Mouse (Mus musculus) forebrain, embryonic 15.5 days (tissue): ENCODE measurements around the gene Utp11. TPM values are rescaled to one million over a fixed set of nuclear protein-coding genes. Genes with fewer than 3 reads are reported as not detected.
A peak's percentile ranks its signal among the peaks of the same experiment; 100 is the strongest.

Experiments
- ATAC-seq: fragments of 200-750 bp; cut with Nextera tagmentation; replicated peaks from 2 replicates; pipeline ENCODE4 v1.8.0; 2017; ENCODE audit warnings: mild to moderate bottlenecking, moderate TSS enrichment, moderate library complexity
- H3K27ac ChIP-seq: fragments of 300-500 bp; sonication (generic); replicated peaks from 2 replicates; pipeline ENCODE4 v1.5.1; 2015; ENCODE audit warnings: mild to moderate bottlenecking, inconsistent platforms
- H3K27me3 ChIP-seq: fragments of 300-500 bp; sonication (generic); 2 replicates; pipeline ENCODE4 v1.6.1; 2015; ENCODE audit warnings: inconsistent platforms
- H3K36me3 ChIP-seq: fragments of 300-500 bp; sonication (generic); 2 replicates; pipeline ENCODE4 v1.6.1; 2015; ENCODE audit warnings: mild to moderate bottlenecking, inconsistent platforms
- H3K4me1 ChIP-seq: fragments of 300-500 bp; sonication (generic); 2 replicates; pipeline ENCODE4 v1.6.1; 2015; ENCODE audit warnings: inconsistent platforms
- H3K4me2 ChIP-seq: fragments of 300-500 bp; sonication (generic); replicated peaks from 2 replicates; pipeline ENCODE4 v1.6.1; 2015; ENCODE audit warnings: mild to moderate bottlenecking, inconsistent platforms
- H3K4me3 ChIP-seq: fragments of 300-500 bp; sonication (generic); 2 replicates; pipeline ENCODE4 v1.5.1; 2015; ENCODE audit warnings: mild to moderate bottlenecking, inconsistent platforms
- H3K9ac ChIP-seq: fragments of 300-500 bp; sonication (generic); replicated peaks from 2 replicates; pipeline ENCODE4 v1.6.1; 2015; ENCODE audit warnings: mild to moderate bottlenecking, inconsistent platforms
- H3K9me3 ChIP-seq: fragments of 300-500 bp; sonication (generic); 2 replicates; pipeline ENCODE4 v1.6.1; 2016; ENCODE audit warnings: inconsistent platforms
- WGBS: fragments of 180-500 bp; shearing (Covaris S2); methylation state at CpG from one replicate; pipeline ENCODE4 v1.1.7; 2015; ENCODE audit warnings: mixed read lengths; 5-methylcytosine and 5-hydroxymethylcytosine counted together
- polyA plus RNA-seq: library from polyadenylated mRNA; unstranded; fragments of >200 nt; fragmentation: Nextera tagmentation; extraction: Ambion mirVana; gene quantifications from 2 replicates; pipeline ENCODE4 v1.2.1, GENCODE M21; 2015

Gene Utp11
- polyA plus RNA-seq, 1 experiment from 2014 or later: 46.0 TPM

GRCm38 (mm10) chr4:124664185-124664584 lies 29.2 kb downstream of the Utp11 start:
- Histone ChIP-seq H3K4me3 (peak overlapping the region; percentile 9; the same call in 1 of the 2 replicates), H3K27me3 (peaks cover 35% of the 10 kb centered on the region), H3K36me3 (no peaks in the 10 kb centered on the region), H3K9ac (peak overlapping the region; percentile 8; the same call in 1 of the 2 replicates), H3K9me3 (no peaks in the 10 kb centered on the region), H3K27ac (peak overlapping the region; percentile 85), H3K4me1 (peaks cover 53% of the 10 kb centered on the region), H3K4me2 (peak overlapping the region; percentile 29)
- peak; percentile 51; the same call in 1 of the 2 replicates for ATAC-seq
- 24% methylated on average over 9 of the region's 9 CpGs for WGBS

- ATAC-seq: no peak
- Histone ChIP-seq H3K9me3 (no peaks in the 10 kb centered on the region), H3K36me3 (no peaks in the 10 kb centered on the region), H3K27me3 (peaks cover 43% of the 10 kb centered on the region), H3K4me2 (no peak overlapping the region), H3K9ac (no peak overlapping the region), H3K27ac (no peak overlapping the region), H3K4me1 (peaks cover 60% of the 10 kb centered on the region), H3K4me3 (no peak overlapping the region)
- WGBS: 57% methylated on average over 3 of the region's 3 CpGs
These were observed 30.4 kb downstream of the Utp11 start for GRCm38 (mm10) chr4:124663034-124663433.

- H3K4me3 ChIP-seq: peak overlapping the region; percentile 21
- H3K27ac ChIP-seq: no peak overlapping the region
- H3K4me2 ChIP-seq: peak overlapping the region; percentile 33
- peaks cover 36% of the 10 kb centered on the region for H3K27me3 ChIP-seq
- H3K9ac ChIP-seq: no peak overlapping the region
- no peaks in the 10 kb centered on the region for H3K36me3 ChIP-seq
- ATAC-seq: no peak
- peaks cover 72% of the 10 kb centered on the region for H3K4me1 ChIP-seq
- no peaks in the 10 kb centered on the region for H3K9me3 ChIP-seq
- 59% methylated on average over 3 of the region's 3 CpGs for WGBS
These were observed 32.8 kb downstream of the Utp11 start for GRCm38 (mm10) chr4:124660603-124661002.

- Histone ChIP-seq H3K4me3 (peak overlapping the region; percentile 77), H3K27ac (no peak overlapping the region), H3K4me1 (peaks cover 69% of the 10 kb centered on the region), H3K9me3 (no peaks in the 10 kb centered on the region), H3K36me3 (no peaks in the 10 kb centered on the region), H3K4me2 (peak overlapping the region; percentile 93), H3K27me3 (peaks cover 47% of the 10 kb centered on the region), H3K9ac (peak overlapping the region; percentile 60)
- ATAC-seq: no peak
- WGBS: under 1% methylated on average over 68 of the region's 68 CpGs
These were observed 33.9 kb downstream of the Utp11 start for GRCm38 (mm10) chr4:124659251-124660217.

- H3K36me3 ChIP-seq: no peaks in the 10 kb centered on the region
- H3K9me3 ChIP-seq: no peaks in the 10 kb centered on the region
- H3K4me3 ChIP-seq: peak overlapping the region; percentile 77
- H3K27me3 ChIP-seq: peaks cover 52% of the 10 kb centered on the region
- peak overlapping the region; percentile 93 for H3K4me2 ChIP-seq
- H3K9ac ChIP-seq: peak overlapping the region; percentile 60
- no peak for ATAC-seq
- under 1% methylated on average over 39 of the region's 39 CpGs for WGBS
- peaks cover 58% of the 10 kb centered on the region for H3K4me1 ChIP-seq
- H3K27ac ChIP-seq: peak overlapping the region; percentile 69
These were observed 35.0 kb downstream of the Utp11 start for GRCm38 (mm10) chr4:124658412-124658851.

- under 1% methylated on average over 54 of the region's 61 CpGs for WGBS
- peak overlapping the region; percentile 93 for H3K4me2 ChIP-seq
These were observed 35.6 kb downstream of the Utp11 start for GRCm38 (mm10) chr4:124657781-124658180.

GRCm38 (mm10) chr4:124656854-124657650 lies 36.3 kb downstream of the Utp11 start:
- H3K27ac ChIP-seq: peak overlapping the region; percentile 44
- H3K4me3 ChIP-seq: peak overlapping the region; percentile 77
- peak overlapping the region; percentile 60 for H3K9ac ChIP-seq
- peak overlapping the region; percentile 93 for H3K4me2 ChIP-seq
- WGBS: under 1% methylated on average over 87 of the region's 92 CpGs
- H3K36me3 ChIP-seq: no peaks in the 10 kb centered on the region
- no peaks in the 10 kb centered on the region for H3K9me3 ChIP-seq
- H3K27me3 ChIP-seq: peaks cover 46% of the 10 kb centered on the region
- peak; percentile 93 for ATAC-seq
- peaks cover 62% of the 10 kb centered on the region for H3K4me1 ChIP-seq

More at GRCm38 (mm10) chr4:124657781-124658180, 35.6 kb downstream of the Utp11 start:
- Histone ChIP-seq H3K4me3 (peak overlapping the region; percentile 77), H3K27ac (peak overlapping the region; percentile 69), H3K9ac (peak overlapping the region; percentile 60), H3K9me3 (no peaks in the 10 kb centered on the region), H3K27me3 (peaks cover 53% of the 10 kb centered on the region), H3K36me3 (no peaks in the 10 kb centered on the region), H3K4me1 (peaks cover 58% of the 10 kb centered on the region)
- no peak; the same call in 1 of the 2 replicates for ATAC-seq

GRCm38 (mm10) chr4:124656518-124656853 lies 36.9 kb downstream of the Utp11 start, which contains the start of gene Pou3f1:
Gene Pou3f1 (plus strand): TSS chr4:124656807.
- Histone ChIP-seq H3K4me1 (peaks cover 59% of the 10 kb centered on the region), H3K27ac (peak within 1 kb of the TSS; percentile 69), H3K4me2 (peak within 1 kb of the TSS; percentile 93), H3K27me3 (peaks cover 41% of the 10 kb centered on the region), H3K36me3 (no peaks in the 10 kb centered on the region), H3K9ac (peak within 1 kb of the TSS; percentile 60), H3K9me3 (no peaks in the 10 kb centered on the region), H3K4me3 (peak within 1 kb of the TSS; percentile 77)
- under 1% methylated on average over 15 of the region's 15 CpGs for WGBS
- no peak for ATAC-seq

- peaks cover 30% of the 10 kb centered on the region for H3K4me1 ChIP-seq
- ATAC-seq: no peak
- peaks cover 28% of the 10 kb centered on the region for H3K27me3 ChIP-seq
- H3K9me3 ChIP-seq: no peaks in the 10 kb centered on the region
- H3K9ac ChIP-seq: no peak overlapping the region
- H3K36me3 ChIP-seq: no peaks in the 10 kb centered on the region
- no peak overlapping the region for H3K4me2 ChIP-seq
- WGBS: 4% methylated on average over 9 of the region's 9 CpGs
- no peak overlapping the region for H3K4me3 ChIP-seq
- no peak overlapping the region for H3K27ac ChIP-seq
These were observed 40.5 kb downstream of the Utp11 start for GRCm38 (mm10) chr4:124652886-124653285.

GRCm38 (mm10) chr4:124647909-124648308 lies 45.5 kb downstream of the Utp11 start:
- H3K4me3 ChIP-seq: no peak overlapping the region
- no peak overlapping the region for H3K27ac ChIP-seq
- no peak overlapping the region for H3K4me2 ChIP-seq
- 35% methylated on average over 5 of the region's 5 CpGs for WGBS
- peaks cover 4% of the 10 kb centered on the region; the same call in 1 of the 2 replicates for H3K27me3 ChIP-seq
- H3K9me3 ChIP-seq: no peaks in the 10 kb centered on the region
- H3K36me3 ChIP-seq: no peaks in the 10 kb centered on the region
- no peak for ATAC-seq
- H3K9ac ChIP-seq: no peak overlapping the region
- peaks cover 10% of the 10 kb centered on the region for H3K4me1 ChIP-seq

GRCm38 (mm10) chr4:124646591-124646990 lies 46.8 kb downstream of the Utp11 start:
- H3K27ac ChIP-seq: no peak overlapping the region
- H3K4me3 ChIP-seq: no peak overlapping the region
- ATAC-seq: no peak
- H3K27me3 ChIP-seq: peaks cover 4% of the 10 kb centered on the region; the same call in 1 of the 2 replicates
- H3K4me2 ChIP-seq: no peak overlapping the region
- peaks cover 3% of the 10 kb centered on the region; the same call in 1 of the 2 replicates for H3K4me1 ChIP-seq
- H3K9me3 ChIP-seq: no peaks in the 10 kb centered on the region
- WGBS: 28% methylated on average over 8 of the region's 8 CpGs
- H3K36me3 ChIP-seq: no peaks in the 10 kb centered on the region
- no peak overlapping the region for H3K9ac ChIP-seq
